Mouse (Mus musculus): ENCODE results near the gene Fam131b. TPM values are rescaled to one million over a fixed set of nuclear protein-coding genes. Genes with fewer than 3 reads are reported as not detected.

Gene Fam131b
- total RNA-seq, 1 experiment = 1.3 TPM

GRCm38 (mm10) chr6:42350968-42351775 is 26.7 kb upstream of the Fam131b start:
- H3K36me3 ChIP-seq (ENCODE audit: control insufficient read depth, insufficient read depth, low read length, poor library complexity, severe bottlenecking) = peaks cover 1% of the 10 kb centered on the region; the same call in 1 of the 2 replicates
- H3K9ac ChIP-seq (ENCODE audit: insufficient read depth, low read depth, low read length, poor library complexity, severe bottlenecking) = peak overlapping the region; percentile 91
- H3K4me3 ChIP-seq (ENCODE audit: insufficient read depth in 1 of 2, low read depth in 1 of 2, low read length in 2 of 2, poor library complexity in 1 of 2, severe bottlenecking in 1 of 2) = peak overlapping the region; percentile 80 to 96
- no peaks in the 10 kb centered on the region for H3K9me3 ChIP-seq (ENCODE audit: control insufficient read depth, insufficient read depth, low read depth, low read length)
- TF ChIP-seq ZC3H11A (IDR thresholded peaks at IDR 0.05; ENCODE audit: borderline replicate concordance, low read depth, low read length) (no peak), MAFK (IDR thresholded peaks at IDR 0.05; ENCODE audit: insufficient read depth, low read depth, low read length) (no peak), CHD2 (IDR thresholded peaks at IDR 0.05; ENCODE audit: low read depth, low read length) (no peak), ZNF384 (IDR thresholded peaks at IDR 0.05; ENCODE audit: low read depth, low read length) (no peak), HCFC1 (IDR thresholded peaks at IDR 0.05; ENCODE audit: borderline replicate concordance, insufficient read depth, low read length) (no peak)
- in situ Hi-C loops (cut with MboI; ENCODE audit: low sequenced_read_pairs in 2 of 2, unreplicated experiment in 2 of 2) = no loop called here
- no peak for DNase-seq (ENCODE audit: low read depth, low spot score)
- H3K4me1 ChIP-seq (ENCODE audit: control insufficient read depth in 2 of 2, insufficient read depth in 2 of 2, low read length in 2 of 2, poor library complexity in 1 of 2) = peaks cover 0 to 10% of the 10 kb centered on the region in 2 experiments; a peak in 1 of 4 replicates
- H3K27ac ChIP-seq (ENCODE audit: insufficient read depth, low read depth, low read length, poor library complexity, severe bottlenecking) = no peak overlapping the region

GRCm38 (mm10) chr6:42350021-42350967 is 25.9 kb upstream of the Fam131b start:
- DNase-seq (ENCODE audit: low read depth, low spot score) = no peak
- H3K9me3 ChIP-seq (ENCODE audit: control insufficient read depth, insufficient read depth, low read depth, low read length) = no peaks in the 10 kb centered on the region
- H3K27ac ChIP-seq (ENCODE audit: insufficient read depth, low read depth, low read length, poor library complexity, severe bottlenecking) = peak overlapping the region; percentile 17; the same call in 1 of the 2 replicates
- peaks cover 0 to 10% of the 10 kb centered on the region in 2 experiments; a peak in 1 of 4 replicates for H3K4me1 ChIP-seq (ENCODE audit: control insufficient read depth in 2 of 2, insufficient read depth in 2 of 2, low read length in 2 of 2, poor library complexity in 1 of 2)
- H3K4me3 ChIP-seq (ENCODE audit: insufficient read depth in 1 of 2, low read depth in 1 of 2, low read length in 2 of 2, poor library complexity in 1 of 2, severe bottlenecking in 1 of 2) = peak overlapping the region; percentile 80 to 96
- TF ChIP-seq MAFK (IDR thresholded peaks at IDR 0.05; ENCODE audit: insufficient read depth, low read depth, low read length) = no peak
- no peak for TF ChIP-seq ZNF384 (IDR thresholded peaks at IDR 0.05; ENCODE audit: low read depth, low read length)
- no peak for TF ChIP-seq ZC3H11A (IDR thresholded peaks at IDR 0.05; ENCODE audit: borderline replicate concordance, low read depth, low read length)
- TF ChIP-seq HCFC1 (IDR thresholded peaks at IDR 0.05; ENCODE audit: borderline replicate concordance, insufficient read depth, low read length) = no peak
- no peak for TF ChIP-seq CHD2 (IDR thresholded peaks at IDR 0.05; ENCODE audit: low read depth, low read length)
- peaks cover 1% of the 10 kb centered on the region; the same call in 1 of the 2 replicates for H3K36me3 ChIP-seq (ENCODE audit: control insufficient read depth, insufficient read depth, low read length, poor library complexity, severe bottlenecking)
- in situ Hi-C loops (cut with MboI; ENCODE audit: low sequenced_read_pairs in 2 of 2, unreplicated experiment in 2 of 2) = no loop called here
- H3K9ac ChIP-seq (ENCODE audit: insufficient read depth, low read depth, low read length, poor library complexity, severe bottlenecking) = peak overlapping the region; percentile 91

GRCm38 (mm10) chr6:42349426-42350020 is 25.1 kb upstream of the Fam131b start, which contains the start of gene Zyx:
TSS of gene Zyx (plus strand) at chr6:42349630.
- H3K9me3 ChIP-seq (ENCODE audit: control insufficient read depth, insufficient read depth, low read depth, low read length) = no peaks in the 10 kb centered on the region
- DNase-seq (ENCODE audit: low read depth, low spot score) = peak; percentile 77
- TF ChIP-seq ZNF384 (IDR thresholded peaks at IDR 0.05; ENCODE audit: low read depth, low read length) (no peak), MAFK (IDR thresholded peaks at IDR 0.05; ENCODE audit: insufficient read depth, low read depth, low read length) (no peak), CHD2 (IDR thresholded peaks at IDR 0.05; ENCODE audit: low read depth, low read length) (no peak), ZC3H11A (IDR thresholded peaks at IDR 0.05; ENCODE audit: borderline replicate concordance, low read depth, low read length) (no peak), HCFC1 (IDR thresholded peaks at IDR 0.05; ENCODE audit: borderline replicate concordance, insufficient read depth, low read length) (no peak)
- in situ Hi-C loops (cut with MboI; ENCODE audit: low sequenced_read_pairs in 2 of 2, unreplicated experiment in 2 of 2) = no loop called here
- peaks cover 1% of the 10 kb centered on the region; the same call in 1 of the 2 replicates for H3K36me3 ChIP-seq (ENCODE audit: control insufficient read depth, insufficient read depth, low read length, poor library complexity, severe bottlenecking)
- H3K9ac ChIP-seq (ENCODE audit: insufficient read depth, low read depth, low read length, poor library complexity, severe bottlenecking) = peak within 1 kb of the TSS; percentile 91
- H3K4me3 ChIP-seq (ENCODE audit: insufficient read depth in 1 of 2, low read depth in 1 of 2, low read length in 2 of 2, poor library complexity in 1 of 2, severe bottlenecking in 1 of 2) = peak within 1 kb of the TSS; percentile 80 to 96
- H3K4me1 ChIP-seq (ENCODE audit: control insufficient read depth in 2 of 2, insufficient read depth in 2 of 2, low read length in 2 of 2, poor library complexity in 1 of 2) = peaks cover 0 to 10% of the 10 kb centered on the region in 2 experiments; a peak in 1 of 4 replicates
- H3K27ac ChIP-seq (ENCODE audit: insufficient read depth, low read depth, low read length, poor library complexity, severe bottlenecking) = peak within 1 kb of the TSS; percentile 17

GRCm38 (mm10) chr6:42349006-42349425 is 24.6 kb upstream of the Fam131b start:
- peak; percentile 37 for DNase-seq (ENCODE audit: low read depth, low spot score)
- Histone ChIP-seq H3K36me3 (ENCODE audit: control insufficient read depth, insufficient read depth, low read length, poor library complexity, severe bottlenecking) (peaks cover 1% of the 10 kb centered on the region; the same call in 1 of the 2 replicates), H3K9me3 (ENCODE audit: control insufficient read depth, insufficient read depth, low read depth, low read length) (no peaks in the 10 kb centered on the region), H3K4me1 (ENCODE audit: control insufficient read depth in 2 of 2, insufficient read depth in 2 of 2, low read length in 2 of 2, poor library complexity in 1 of 2) (peaks cover 0 to 10% of the 10 kb centered on the region in 2 experiments; a peak in 1 of 4 replicates), H3K9ac (ENCODE audit: insufficient read depth, low read depth, low read length, poor library complexity, severe bottlenecking) (peak overlapping the region; percentile 91), H3K4me3 (ENCODE audit: insufficient read depth in 1 of 2, low read depth in 1 of 2, low read length in 2 of 2, poor library complexity in 1 of 2, severe bottlenecking in 1 of 2) (peak overlapping the region; percentile 80 to 96), H3K27ac (ENCODE audit: insufficient read depth, low read depth, low read length, poor library complexity, severe bottlenecking) (no peak overlapping the region; the same call in 1 of the 2 replicates)
- TF ChIP-seq CHD2 (IDR thresholded peaks at IDR 0.05; ENCODE audit: low read depth, low read length) (no peak), HCFC1 (IDR thresholded peaks at IDR 0.05; ENCODE audit: borderline replicate concordance, insufficient read depth, low read length) (no peak), ZC3H11A (IDR thresholded peaks at IDR 0.05; ENCODE audit: borderline replicate concordance, low read depth, low read length) (no peak), MAFK (IDR thresholded peaks at IDR 0.05; ENCODE audit: insufficient read depth, low read depth, low read length) (no peak), ZNF384 (IDR thresholded peaks at IDR 0.05; ENCODE audit: low read depth, low read length) (no peak)
- in situ Hi-C loops (cut with MboI; ENCODE audit: low sequenced_read_pairs in 2 of 2, unreplicated experiment in 2 of 2) = no loop called here
